Comparison of ENCODE assay signal across 8 mouse cellular contexts in genomic region chr4:57904638-57905037, GRCm38 (mm10). TPM values are rescaled to one million over a fixed set of nuclear protein-coding genes. Genes with fewer than 3 reads are reported as not detected.
DNase-seq lines count a peak whose midpoint lies in the region; ATAC-seq and TF ChIP-seq lines count a peak whose summit lies in the region.
"Had no signal": no experiment of that assay in that cellular context is flagged by ENCODE, and none has a peak within 500 bp of the region (broad histone marks: within the 10 kb centered on the region; RNA-seq: fewer than 3 reads in every experiment).

No protein-coding gene starts in this region.

- no peak for TF ChIP-seq EP300 in ES-Bruce4 (IDR thresholded peaks at IDR 0.05; ENCODE audit: insufficient read depth, low read depth, low read length)
- TF ChIP-seq EP300 in liver, postnatal 0 days (IDR thresholded peaks at IDR 0.05; ENCODE audit: low read depth) = no peak

- no peak overlapping the region for H3K27ac ChIP-seq in ES-Bruce4 (ENCODE audit: insufficient read depth, low read length)
- no peak overlapping the region for H3K27ac ChIP-seq in intestine, embryonic 14.5 days (ENCODE audit: low read depth)
- no peak overlapping the region for H3K27ac ChIP-seq in lung, embryonic 16.5 days (ENCODE audit: low read length)
- no peak overlapping the region for H3K27ac ChIP-seq in thymus, adult 2 months (ENCODE audit: control insufficient read depth, insufficient read depth, low read length)
- no peak overlapping the region for H3K27ac ChIP-seq in liver, postnatal 0 days (ENCODE audit: low read depth)
- H3K27ac ChIP-seq: limb, embryonic 15.5 days had no signal

- no peak overlapping the region for H3K4me2 ChIP-seq in intestine, embryonic 14.5 days (ENCODE audit: low read length)
- H3K4me2 ChIP-seq in lung, embryonic 16.5 days (ENCODE audit: low read depth, low read length) = peak overlapping the region; percentile 25; the same call in 1 of the 2 replicates
- H3K4me2 ChIP-seq in liver, postnatal 0 days (ENCODE audit: low read depth, low read length) = no peak overlapping the region
- H3K4me2 ChIP-seq: limb, embryonic 15.5 days had no signal

- WGBS in intestine, embryonic 14.5 days = 29% methylated on average over 9 of the region's 9 CpGs
- WGBS in lung, embryonic 16.5 days = 25% methylated on average over 9 of the region's 9 CpGs
- WGBS in thymus, adult 2 months = 37% methylated on average over 9 of the region's 9 CpGs
- WGBS in liver, postnatal 0 days (ENCODE audit: insufficient replicate concordance) = 30% methylated on average over 9 of the region's 9 CpGs

- H3K9ac ChIP-seq in ES-Bruce4 (ENCODE audit: low read depth, poor library complexity, severe bottlenecking) = no peak overlapping the region
- H3K9ac ChIP-seq in intestine, embryonic 14.5 days (ENCODE audit: low read length) = no peak overlapping the region
- H3K9ac ChIP-seq in lung, embryonic 16.5 days (ENCODE audit: low read length) = no peak overlapping the region
- H3K9ac ChIP-seq in liver, postnatal 0 days (replicated peaks) = no peak overlapping the region
- H3K9ac ChIP-seq: limb, embryonic 15.5 days had no signal

- no peaks in the 10 kb centered on the region for H3K4me1 ChIP-seq in ES-Bruce4 (ENCODE audit: control insufficient read depth, insufficient read depth, low read length)
- H3K4me1 ChIP-seq in intestine, embryonic 14.5 days (replicated peaks; ENCODE audit: control insufficient read depth, insufficient read depth, low read length) = no peaks in the 10 kb centered on the region; the same call in 1 of the 2 replicates
- H3K4me1 ChIP-seq in lung, embryonic 16.5 days (replicated peaks; ENCODE audit: control insufficient read depth, insufficient read depth, low read length) = peaks cover 5% of the 10 kb centered on the region; the same call in 1 of the 2 replicates
- peaks cover 8% of the 10 kb centered on the region for H3K4me1 ChIP-seq in thymus, adult 2 months (replicated peaks; ENCODE audit: control insufficient read depth, insufficient read depth, low read length)
- no peaks in the 10 kb centered on the region; the same call in 1 of the 2 replicates for H3K4me1 ChIP-seq in liver, postnatal 0 days (ENCODE audit: insufficient read depth)

- no peaks in the 10 kb centered on the region for H3K9me3 ChIP-seq in ES-Bruce4 (replicated peaks; ENCODE audit: control insufficient read depth, insufficient read depth, low read length, poor library complexity, severe bottlenecking)
- no peaks in the 10 kb centered on the region for H3K9me3 ChIP-seq in intestine, embryonic 14.5 days (ENCODE audit: control insufficient read depth, low read length)
- H3K9me3 ChIP-seq in lung, embryonic 16.5 days (ENCODE audit: control insufficient read depth, low read length) = no peaks in the 10 kb centered on the region
- no peaks in the 10 kb centered on the region for H3K9me3 ChIP-seq in liver, postnatal 0 days (ENCODE audit: low read length)
- H3K9me3 ChIP-seq: limb, embryonic 15.5 days had no signal

- TF ChIP-seq POLR2A in ES-Bruce4 (IDR thresholded peaks at IDR 0.05; ENCODE audit: insufficient read depth, low read length) = no peak
- no peak for TF ChIP-seq POLR2A in thymus, adult 2 months (IDR thresholded peaks at IDR 0.05; ENCODE audit: control insufficient read depth, extremely low read depth, insufficient read depth, low read length, poor library complexity)

- H3K27me3 ChIP-seq in ES-Bruce4 (ENCODE audit: control insufficient read depth, insufficient read depth, low read length, poor library complexity, severe bottlenecking) = no peaks in the 10 kb centered on the region
- no peaks in the 10 kb centered on the region for H3K27me3 ChIP-seq in intestine, embryonic 14.5 days (replicated peaks; ENCODE audit: control insufficient read depth, insufficient read depth, low read length)
- no peaks in the 10 kb centered on the region for H3K27me3 ChIP-seq in lung, embryonic 16.5 days (ENCODE audit: control insufficient read depth, insufficient read depth, low read depth, low read length)
- H3K27me3 ChIP-seq in thymus, adult 2 months (ENCODE audit: control insufficient read depth, insufficient read depth, low read length) = no peaks in the 10 kb centered on the region
- no peaks in the 10 kb centered on the region; the same call in 1 of the 2 replicates for H3K27me3 ChIP-seq in liver, postnatal 0 days (ENCODE audit: insufficient read depth, low read length)
- H3K27me3 ChIP-seq: limb, embryonic 15.5 days had no signal

- no peak for TF ChIP-seq CTCF in ES-Bruce4 (IDR thresholded peaks at IDR 0.05; ENCODE audit: low read depth, low read length)
- no peak for TF ChIP-seq CTCF in thymus, adult 2 months (IDR thresholded peaks at IDR 0.05; ENCODE audit: borderline replicate concordance, control insufficient read depth, extremely low read depth, insufficient read depth, low read length, poor library complexity)
- TF ChIP-seq CTCF in liver, postnatal 0 days (IDR thresholded peaks at IDR 0.05; ENCODE audit: low read depth) = no peak

- peak overlapping the region; percentile 29; the same call in 1 of the 2 replicates for H3K4me3 ChIP-seq in ES-Bruce4 (ENCODE audit: low read depth, low read length)
- no peak overlapping the region for H3K4me3 ChIP-seq in intestine, embryonic 14.5 days (ENCODE audit: low read depth, low read length)
- no peak overlapping the region for H3K4me3 ChIP-seq in lung, embryonic 16.5 days (ENCODE audit: low read length)
- no peak overlapping the region for H3K4me3 ChIP-seq in thymus, adult 2 months (ENCODE audit: control insufficient read depth, insufficient read depth, low read length)
- no peak overlapping the region for H3K4me3 ChIP-seq in liver, postnatal 0 days (ENCODE audit: low read depth, low read length)
- H3K4me3 ChIP-seq: limb, embryonic 15.5 days had no signal

- peak; percentile 30 for DNase-seq in CD4-positive helper T cell, adult 2 months (ENCODE audit: low read depth, low spot score)
- DNase-seq in intestine, embryonic 14.5 days (ENCODE audit: low spot score) = no peak
- no peak for DNase-seq in heart, adult 11 months
- no peak for DNase-seq in thymus, adult 2 months
- DNase-seq in liver, postnatal 0 days = no peak

- peak; percentile 61; the same call in 1 of the 2 replicates for ATAC-seq in intestine, embryonic 14.5 days (replicated peaks; ENCODE audit: low FRiP score, low TSS enrichment, low read depth)
- peak; percentile 37 for ATAC-seq in lung, embryonic 16.5 days (ENCODE audit: low read depth)
- no peak for ATAC-seq in liver, postnatal 0 days

- H3K36me3 ChIP-seq in ES-Bruce4 (ENCODE audit: control insufficient read depth, insufficient read depth, low read length, poor library complexity, severe bottlenecking) = no peaks in the 10 kb centered on the region
- H3K36me3 ChIP-seq in intestine, embryonic 14.5 days (ENCODE audit: control insufficient read depth, insufficient read depth, low read length) = no peaks in the 10 kb centered on the region
- no peaks in the 10 kb centered on the region for H3K36me3 ChIP-seq in lung, embryonic 16.5 days (ENCODE audit: control insufficient read depth, insufficient read depth, low read length)
- H3K36me3 ChIP-seq in thymus, adult 2 months (ENCODE audit: control insufficient read depth, insufficient read depth, low read length) = no peaks in the 10 kb centered on the region
- H3K36me3 ChIP-seq in liver, postnatal 0 days (replicated peaks; ENCODE audit: insufficient read depth, low read length) = no peaks in the 10 kb centered on the region
- H3K36me3 ChIP-seq: limb, embryonic 15.5 days had no signal

RNA-seq across cellular contexts. Expression of gene D630039A03Rik, which starts 11.5 kb away (rescaled TPM):
- polyA plus RNA-seq in ES-Bruce4 (2011; ENCODE audit: insufficient read depth, insufficient read length, low read depth, missing spikeins) = 2.0 and 2.5 TPM in 2 replicates
- 5.7 and 6.1 TPM in 2 replicates for polyA plus RNA-seq in intestine, embryonic 14.5 days (2014; fragmentation: Nextera tagmentation; extraction: Ambion mirVana)
- polyA plus RNA-seq in lung, embryonic 16.5 days (2015; fragmentation: Nextera tagmentation; extraction: Ambion mirVana) = 3.4 and 3.5 TPM in 2 replicates
- 0.14 and 0.26 TPM in 2 replicates for polyA plus RNA-seq in thymus, adult 2 months (2012; rRNA removed)
- polyA plus RNA-seq in liver, postnatal 0 days (2015; fragmentation: Nextera tagmentation; extraction: Ambion mirVana) = 1.5 and 1.6 TPM in 2 replicates

RNA-seq across cellular contexts. Expression of gene Txn1, which starts 51.6 kb away (rescaled TPM):
- polyA plus RNA-seq in ES-Bruce4 (2011; ENCODE audit: insufficient read depth, insufficient read length, low read depth, missing spikeins) = 403 and 417 TPM in 2 replicates
- 551 and 575 TPM in 2 replicates for polyA plus RNA-seq in intestine, embryonic 14.5 days (2014; fragmentation: Nextera tagmentation; extraction: Ambion mirVana)
- 444 and 474 TPM in 2 replicates for polyA plus RNA-seq in lung, embryonic 16.5 days (2015; fragmentation: Nextera tagmentation; extraction: Ambion mirVana)
- polyA plus RNA-seq in thymus, adult 2 months (2012; rRNA removed) = 195 and 214 TPM in 2 replicates
- polyA plus RNA-seq in liver, postnatal 0 days (2015; fragmentation: Nextera tagmentation; extraction: Ambion mirVana) = 228 and 231 TPM in 2 replicates
